Mouse (Mus musculus): ENCODE measurements around the gene Trim59. TPM values are rescaled to one million over a fixed set of nuclear protein-coding genes. Genes with fewer than 3 reads are reported as not detected.
A peak's percentile ranks its signal among the peaks of the same experiment; 100 is the strongest.

The Trim59 gene
- polyA plus RNA-seq (2015; fragmentation: Nextera tagmentation; extraction: Ambion mirVana), result 132 and 134 TPM in 2 replicates

- Histone ChIP-seq H3K9ac (peak within 1 kb of the TSS; percentile 97), H3K27me3 (no peaks in the 10 kb centered on the region), H3K36me3 (ENCODE audit: poor library complexity, severe bottlenecking) (peaks cover 8% of the 10 kb centered on the region), H3K4me2 (peak within 1 kb of the TSS; percentile 69), H3K4me3 (peak within 1 kb of the TSS; percentile 87), H3K27ac (peak within 1 kb of the TSS; percentile 95), H3K9me3 (replicated peaks) (no peaks in the 10 kb centered on the region), H3K4me1 (peaks cover 35% of the 10 kb centered on the region)
- under 1% methylated on average over 62 of the region's 80 CpGs for WGBS
- peak; percentile 97 for ATAC-seq
Observed at GRCm38 (mm10) chr3:69044645-69045399, at the start of gene Trim59. Gene Trim59 (minus strand): TSS chr3:69044755.

- Histone ChIP-seq H3K36me3 (ENCODE audit: poor library complexity, severe bottlenecking) (no peaks in the 10 kb centered on the region), H3K4me3 (no peak overlapping the region), H3K4me2 (no peak overlapping the region), H3K9ac (no peak overlapping the region), H3K27me3 (no peaks in the 10 kb centered on the region), H3K27ac (no peak overlapping the region), H3K4me1 (no peaks in the 10 kb centered on the region), H3K9me3 (replicated peaks) (no peaks in the 10 kb centered on the region)
- WGBS, result 53% methylated on average over 1 of the region's 1 CpGs
- no peak for ATAC-seq
Observed at GRCm38 (mm10) chr3:69064005-69064404, 19.4 kb upstream of the Trim59 start.

GRCm38 (mm10) chr3:69062764-69063163 lies 18.2 kb upstream of the Trim59 start:
- 84% methylated on average over 1 of the region's 1 CpGs for WGBS
- no peak overlapping the region for H3K27ac ChIP-seq
- H3K9ac ChIP-seq, result no peak overlapping the region
- ATAC-seq, result no peak
- H3K36me3 ChIP-seq (ENCODE audit: poor library complexity, severe bottlenecking), result no peaks in the 10 kb centered on the region
- H3K4me3 ChIP-seq, result no peak overlapping the region
- H3K27me3 ChIP-seq, result no peaks in the 10 kb centered on the region
- H3K4me1 ChIP-seq, result no peaks in the 10 kb centered on the region
- no peaks in the 10 kb centered on the region for H3K9me3 ChIP-seq (replicated peaks)
- H3K4me2 ChIP-seq, result no peak overlapping the region

- H3K4me1 ChIP-seq, result no peaks in the 10 kb centered on the region
- no peaks in the 10 kb centered on the region for H3K36me3 ChIP-seq (ENCODE audit: poor library complexity, severe bottlenecking)
- H3K27ac ChIP-seq, result no peak overlapping the region
- ATAC-seq, result no peak
- H3K4me2 ChIP-seq, result no peak overlapping the region
- no peaks in the 10 kb centered on the region for H3K27me3 ChIP-seq
- no peak overlapping the region for H3K4me3 ChIP-seq
- WGBS, result 93% methylated on average over 4 of the region's 4 CpGs
- no peaks in the 10 kb centered on the region for H3K9me3 ChIP-seq (replicated peaks)
- no peak overlapping the region for H3K9ac ChIP-seq
Observed at GRCm38 (mm10) chr3:69060672-69061071, 16.1 kb upstream of the Trim59 start.

- Histone ChIP-seq H3K9me3 (replicated peaks) (no peaks in the 10 kb centered on the region), H3K36me3 (ENCODE audit: poor library complexity, severe bottlenecking) (no peaks in the 10 kb centered on the region), H3K27ac (no peak overlapping the region), H3K9ac (no peak overlapping the region), H3K4me3 (no peak overlapping the region), H3K4me1 (no peaks in the 10 kb centered on the region), H3K4me2 (no peak overlapping the region), H3K27me3 (no peaks in the 10 kb centered on the region)
- WGBS, result 92% methylated on average over 3 of the region's 3 CpGs
- ATAC-seq, result no peak
Observed at GRCm38 (mm10) chr3:69055871-69056270, 11.3 kb upstream of the Trim59 start.

GRCm38 (mm10) chr3:69054760-69055432 lies 10.3 kb upstream of the Trim59 start:
- H3K9ac ChIP-seq, result no peak overlapping the region
- no peak overlapping the region for H3K4me2 ChIP-seq
- ATAC-seq, result no peak
- WGBS, result 85% methylated on average over 7 of the region's 7 CpGs
- H3K9me3 ChIP-seq (replicated peaks), result no peaks in the 10 kb centered on the region
- no peak overlapping the region for H3K27ac ChIP-seq
- no peak overlapping the region for H3K4me3 ChIP-seq
- H3K27me3 ChIP-seq, result no peaks in the 10 kb centered on the region
- no peaks in the 10 kb centered on the region for H3K4me1 ChIP-seq
- no peaks in the 10 kb centered on the region for H3K36me3 ChIP-seq (ENCODE audit: poor library complexity, severe bottlenecking)

GRCm38 (mm10) chr3:69051894-69052293 lies 7.3 kb upstream of the Trim59 start:
- Histone ChIP-seq H3K36me3 (ENCODE audit: poor library complexity, severe bottlenecking) (no peaks in the 10 kb centered on the region), H3K4me1 (no peaks in the 10 kb centered on the region), H3K4me2 (no peak overlapping the region), H3K4me3 (no peak overlapping the region), H3K27me3 (no peaks in the 10 kb centered on the region), H3K27ac (no peak overlapping the region), H3K9me3 (replicated peaks) (no peaks in the 10 kb centered on the region), H3K9ac (no peak overlapping the region)
- 94% methylated on average over 11 of the region's 11 CpGs for WGBS
- no peak for ATAC-seq

- no peaks in the 10 kb centered on the region for H3K27me3 ChIP-seq
- no peaks in the 10 kb centered on the region for H3K9me3 ChIP-seq (replicated peaks)
- no peak overlapping the region for H3K4me2 ChIP-seq
- 65% methylated on average over 6 of the region's 6 CpGs for WGBS
- ATAC-seq, result no peak
- H3K9ac ChIP-seq, result no peak overlapping the region
- no peak overlapping the region for H3K4me3 ChIP-seq
- no peaks in the 10 kb centered on the region for H3K36me3 ChIP-seq (ENCODE audit: poor library complexity, severe bottlenecking)
- H3K27ac ChIP-seq, result no peak overlapping the region
- peaks cover 9% of the 10 kb centered on the region for H3K4me1 ChIP-seq
Observed at GRCm38 (mm10) chr3:69049011-69049410, 4.5 kb upstream of the Trim59 start.

GRCm38 (mm10) chr3:69047684-69048083 lies 3.1 kb upstream of the Trim59 start:
- WGBS, result 82% methylated on average over 4 of the region's 4 CpGs
- no peak overlapping the region for H3K9ac ChIP-seq
- H3K4me1 ChIP-seq, result peaks cover 14% of the 10 kb centered on the region
- no peak overlapping the region for H3K4me2 ChIP-seq
- no peaks in the 10 kb centered on the region for H3K36me3 ChIP-seq (ENCODE audit: poor library complexity, severe bottlenecking)
- no peak overlapping the region for H3K27ac ChIP-seq
- no peaks in the 10 kb centered on the region for H3K9me3 ChIP-seq (replicated peaks)
- ATAC-seq, result no peak
- H3K4me3 ChIP-seq, result no peak overlapping the region
- H3K27me3 ChIP-seq, result no peaks in the 10 kb centered on the region

GRCm38 (mm10) chr3:69046509-69046908 lies 2.0 kb upstream of the Trim59 start:
- Histone ChIP-seq H3K4me3 (no peak overlapping the region), H3K4me1 (peaks cover 20% of the 10 kb centered on the region), H3K27ac (no peak overlapping the region), H3K36me3 (ENCODE audit: poor library complexity, severe bottlenecking) (no peaks in the 10 kb centered on the region), H3K9me3 (replicated peaks) (no peaks in the 10 kb centered on the region), H3K4me2 (no peak overlapping the region), H3K27me3 (no peaks in the 10 kb centered on the region), H3K9ac (no peak overlapping the region)
- WGBS, result 82% methylated on average over 4 of the region's 4 CpGs
- ATAC-seq, result no peak

GRCm38 (mm10) chr3:69045750-69046149 lies 1.2 kb upstream of the Trim59 start:
- Histone ChIP-seq H3K36me3 (ENCODE audit: poor library complexity, severe bottlenecking) (peaks cover under 1% of the 10 kb centered on the region; the same call in 1 of the 2 replicates), H3K4me3 (peak overlapping the region; percentile 87), H3K9me3 (replicated peaks) (no peaks in the 10 kb centered on the region), H3K4me2 (peak overlapping the region; percentile 69), H3K27me3 (no peaks in the 10 kb centered on the region), H3K9ac (peak overlapping the region; percentile 97), H3K27ac (no peak overlapping the region), H3K4me1 (peaks cover 28% of the 10 kb centered on the region)
- no peak for ATAC-seq
- 23% methylated on average over 13 of the region's 13 CpGs for WGBS

- peak overlapping the region; percentile 95 for H3K27ac ChIP-seq
- no peaks in the 10 kb centered on the region for H3K27me3 ChIP-seq
- peaks cover 32% of the 10 kb centered on the region for H3K4me1 ChIP-seq
- H3K9ac ChIP-seq, result peak overlapping the region; percentile 97
- H3K4me3 ChIP-seq, result peak overlapping the region; percentile 87
- no peaks in the 10 kb centered on the region for H3K9me3 ChIP-seq (replicated peaks)
- ATAC-seq, result peak; percentile 9; the same call in 1 of the 2 replicates
- peaks cover 4% of the 10 kb centered on the region for H3K36me3 ChIP-seq (ENCODE audit: poor library complexity, severe bottlenecking)
- H3K4me2 ChIP-seq, result peak overlapping the region; percentile 69
- WGBS, result 8% methylated on average over 9 of the region's 9 CpGs
Observed at GRCm38 (mm10) chr3:69045400-69045703, 797 bp upstream of the Trim59 start.
